19 mouse cellular contexts compared by ENCODE assay signal in the genomic region with DNA sequence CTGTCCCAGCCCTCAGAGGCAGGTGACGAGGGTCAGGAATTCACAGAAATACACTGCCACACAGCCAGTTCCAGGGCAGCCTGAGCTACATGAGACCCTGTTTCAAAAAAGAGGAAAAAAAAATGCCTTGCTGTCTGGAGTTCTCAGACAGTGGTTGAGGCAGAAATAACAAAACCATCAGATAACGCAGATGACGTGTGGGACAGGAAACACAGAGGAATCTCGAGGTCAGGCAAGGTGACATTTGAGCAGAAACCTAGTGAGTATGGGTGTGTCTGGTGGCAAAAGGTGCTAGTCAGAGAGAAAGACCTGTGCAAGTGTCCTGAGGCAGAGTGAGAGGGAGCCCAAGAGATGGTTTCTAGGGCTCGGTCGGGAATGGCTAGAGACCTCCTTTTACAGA. TPM values are rescaled to one million over a fixed set of nuclear protein-coding genes. Genes with fewer than 3 reads are reported as not detected.
A peak's percentile ranks its signal among the peaks of the same experiment; 100 is the strongest.
DNase-seq lines count a peak whose midpoint lies in the region; ATAC-seq and TF ChIP-seq lines count a peak whose summit lies in the region.
"Had no signal": no experiment of that assay in that cellular context is flagged by ENCODE, and none has a peak within 500 bp of the region (broad histone marks: within the 10 kb centered on the region; RNA-seq: fewer than 3 reads in every experiment).

No protein-coding gene starts in this region.

- H3K4me3 ChIP-seq in megakaryocyte, embryonic 14.5 days (replicated peaks) = peak overlapping the region; percentile 67
- no peak overlapping the region for H3K4me3 ChIP-seq in small intestine, adult 2 months (ENCODE audit: low read depth, low read length)
- H3K4me3 ChIP-seq: embryonic facial prominence, embryonic 12.5 days; gastrocnemius, adult 2 months; heart, embryonic 12.5 days; hindbrain, embryonic 10.5 days had no signal

- WGBS in small intestine, adult 2 months = 65% methylated on average over 6 of the region's 6 CpGs

- no peaks in the 10 kb centered on the region for H3K9me3 ChIP-seq in megakaryocyte, embryonic 14.5 days
- H3K9me3 ChIP-seq: embryonic facial prominence, embryonic 12.5 days; heart, embryonic 12.5 days; hindbrain, embryonic 10.5 days had no signal

- 0 out of 2 replicates have a peak overlapping the region, but pooled peaks have one; percentile 2 for H3K27ac ChIP-seq in small intestine, adult 2 months (ENCODE audit: insufficient read depth, low read depth, low read length)
- H3K27ac ChIP-seq: embryonic facial prominence, embryonic 12.5 days; gastrocnemius, adult 2 months; hindbrain, embryonic 10.5 days; hindbrain, embryonic 14.5 days had no signal

- TF ChIP-seq POLR2A in small intestine, adult 2 months (IDR thresholded peaks at IDR 0.05; ENCODE audit: low read depth, low read length) = no peak

- TF ChIP-seq CTCF in small intestine, adult 2 months (IDR thresholded peaks at IDR 0.05; ENCODE audit: extremely low read depth, insufficient read length, insufficient replicate concordance, low read depth, low read length) = no peak

- peak; percentile 83 for DNase-seq in induced T-regulatory cell, adult 2 months (ENCODE audit: low read depth)
- DNase-seq in layer of hippocampus, postnatal 36 days = no peak
- no peak for DNase-seq in layer of hippocampus, postnatal 10 days (ENCODE audit: low spot score in 2 of 2)
- DNase-seq: adrenal gland, postnatal 14 days; B cell, adult 2 months; cerebellum, adult 11-12 months; cerebellum, adult 9-10 months; cerebellum, postnatal 25 days; gastrocnemius, adult 2 months; gastrocnemius, postnatal 25 days had no signal

- peaks cover 45% of the 10 kb centered on the region for H3K4me1 ChIP-seq in megakaryocyte, embryonic 14.5 days
- H3K4me1 ChIP-seq in small intestine, adult 2 months (ENCODE audit: control insufficient read depth, insufficient read depth, insufficient read length, low read length) = peaks cover 11% of the 10 kb centered on the region; the same call in 1 of the 2 replicates

- H3K36me3 ChIP-seq in megakaryocyte, embryonic 14.5 days (replicated peaks; ENCODE audit: low read length) = no peaks in the 10 kb centered on the region
- no peaks in the 10 kb centered on the region for H3K36me3 ChIP-seq in small intestine, adult 2 months (ENCODE audit: control insufficient read depth, insufficient read depth, low read length)
- H3K36me3 ChIP-seq: embryonic facial prominence, embryonic 12.5 days; heart, embryonic 12.5 days; hindbrain, embryonic 10.5 days had no signal

- peaks cover 4% of the 10 kb centered on the region for H3K27me3 ChIP-seq in megakaryocyte, embryonic 14.5 days (replicated peaks)
- H3K27me3 ChIP-seq in small intestine, adult 2 months (ENCODE audit: control insufficient read depth, insufficient read depth, low read length) = no peaks in the 10 kb centered on the region
- H3K27me3 ChIP-seq: embryonic facial prominence, embryonic 12.5 days; heart, embryonic 12.5 days had no signal

- no peak for ATAC-seq in megakaryocyte, adult 5-6 weeks (ENCODE audit: poor library complexity, severe bottlenecking)
- ATAC-seq in CD4-positive, CD25-positive, alpha-beta regulatory T cell, adult 4 months = peak; percentile 71
- ATAC-seq: forebrain, embryonic 16.5 days had no signal

RNA-seq across cellular contexts. Expression of a gene that starts 6.8 kb away (rescaled TPM):
- polyA plus RNA-seq in megakaryocyte, embryonic 14.5 days (2012; ENCODE audit: insufficient read depth, low replicate concordance) = 8.2 and 26.2 TPM in 2 replicates
- total RNA-seq in megakaryocyte, adult 5-6 weeks (2015) = 6.8 and 7.3 TPM in 2 replicates
- 3.0 and 3.9 TPM in 2 replicates for total RNA-seq in megakaryocyte, adult 5-6 weeks (2017)
- 1 to 10 TPM in 1 of 2 experiments, under 1 TPM in 1; 0.67 to 1.3 TPM for polyA plus RNA-seq in CD4-positive, CD25-positive, alpha-beta regulatory T cell, adult 4 months (2017; shearing (Covaris generic))
- polyA plus RNA-seq in small intestine, adult 2 months (2012; rRNA removed) = 5.1 and 7.1 TPM in 2 replicates
- 10 to 100 TPM; 84.2 to 86.8 TPM for total RNA-seq in layer of hippocampus, postnatal 36 days (2021)
- 10 to 100 TPM; 58.9 to 59.5 TPM for total RNA-seq in layer of hippocampus, postnatal 10 days (2021)

RNA-seq across cellular contexts. Expression of a gene that starts 22.6 kb away (rescaled TPM):
- polyA plus RNA-seq in megakaryocyte, embryonic 14.5 days (2012; ENCODE audit: insufficient read depth, low replicate concordance) = 62.5 and 150 TPM in 2 replicates
- 39.6 and 49.0 TPM in 2 replicates for total RNA-seq in megakaryocyte, adult 5-6 weeks (2015)
- total RNA-seq in megakaryocyte, adult 5-6 weeks (2017) = 149 and 165 TPM in 2 replicates
- 100 to 1,000 TPM; 100 to 115 TPM for polyA plus RNA-seq in CD4-positive, CD25-positive, alpha-beta regulatory T cell, adult 4 months (2017; shearing (Covaris generic))
- polyA plus RNA-seq in small intestine, adult 2 months (2012; rRNA removed) = 14.4 and 24.9 TPM in 2 replicates
- total RNA-seq in layer of hippocampus, postnatal 36 days (2021) = 100 to 1,000 TPM; 142 to 150 TPM
- total RNA-seq in layer of hippocampus, postnatal 10 days (2021) = 100 to 1,000 TPM; 136 to 139 TPM

RNA-seq across cellular contexts. Expression of a gene that starts 41.3 kb away (rescaled TPM):
- polyA plus RNA-seq in megakaryocyte, embryonic 14.5 days (2012; ENCODE audit: insufficient read depth, low replicate concordance) = 15.5 and 17.9 TPM in 2 replicates
- total RNA-seq in megakaryocyte, adult 5-6 weeks (2015) = 24.9 and 30.9 TPM in 2 replicates
- 33.5 and 37.0 TPM in 2 replicates for total RNA-seq in megakaryocyte, adult 5-6 weeks (2017)
- polyA plus RNA-seq in CD4-positive, CD25-positive, alpha-beta regulatory T cell, adult 4 months (2017; shearing (Covaris generic)) = 10 to 100 TPM; 35.2 to 77.5 TPM
- 16.3 and 31.2 TPM in 2 replicates for polyA plus RNA-seq in small intestine, adult 2 months (2012; rRNA removed)
- total RNA-seq in layer of hippocampus, postnatal 36 days (2021) = 10 to 100 TPM; 14.6 to 18.0 TPM
- total RNA-seq in layer of hippocampus, postnatal 10 days (2021) = 10 to 100 TPM; 12.7 to 14.0 TPM

Comparison
In these comparisons a context has a peak if more than half of its experiments do, and no peak if none do; other contexts are left out.
1. RNA of a gene that starts 6.8 kb away (total RNA-seq): 84.2 to 86.8 TPM in layer of hippocampus, postnatal 36 days and 58.9 to 59.5 TPM in layer of hippocampus, postnatal 10 days; 3.0 to 7.3 TPM in megakaryocyte, adult 5-6 weeks; every median in the first group is over 4 times any median in the second.